Mouse (Mus musculus) stomach, embryonic 14.5 days (tissue): ENCODE results near the gene Gm16181. TPM values are rescaled to one million over a fixed set of nuclear protein-coding genes. Genes with fewer than 3 reads are reported as not detected.

Experiments used
- ATAC-seq: fragments of 200-750 bp; cut with Nextera tagmentation; 2 replicates; pipeline ENCODE4 v1.8.0; 2017; ENCODE audit warnings: low read depth, moderate TSS enrichment; ENCODE audit not compliant: insufficient number of reproducible peaks, insufficient read depth, low FRiP score
- H3K27ac ChIP-seq: fragments of 300-500 bp; sonication (generic); 2 replicates; pipeline ENCODE4 v1.5.1; 2014; ENCODE audit warnings: mild to moderate bottlenecking, low read length, moderate library complexity, mixed read lengths
- H3K27me3 ChIP-seq: fragments of 300-500 bp; sonication (generic); 2 replicates; pipeline ENCODE4 v1.6.1; 2014; ENCODE audit warnings: low read length, control low read depth, mixed read lengths; ENCODE audit not compliant: control insufficient read depth, insufficient read depth
- H3K36me3 ChIP-seq: fragments of 300-500 bp; sonication (generic); 2 replicates; pipeline ENCODE4 v1.6.1; 2014; ENCODE audit warnings: mild to moderate bottlenecking, control low read depth, low read length, moderate library complexity, mixed read lengths; ENCODE audit not compliant: control insufficient read depth, insufficient read depth
- H3K4me1 ChIP-seq: fragments of 300-500 bp; sonication (generic); 2 replicates; pipeline ENCODE4 v1.6.1; 2014; ENCODE audit warnings: low read length, control low read depth, mixed read lengths; ENCODE audit not compliant: control insufficient read depth, insufficient read depth
- H3K4me2 ChIP-seq: fragments of 300-500 bp; sonication (generic); replicated peaks from 2 replicates; pipeline ENCODE4 v1.6.1; 2014; ENCODE audit warnings: low read depth, low read length, control low read depth
- H3K4me3 ChIP-seq: fragments of 300-500 bp; sonication (generic); 2 replicates; pipeline ENCODE4 v1.5.1; 2014; ENCODE audit warnings: low read depth, low read length, control low read depth
- H3K9ac ChIP-seq: fragments of 300-500 bp; sonication (generic); replicated peaks from 2 replicates; pipeline ENCODE4 v1.6.1; 2014; ENCODE audit warnings: low read depth, mild to moderate bottlenecking, control low read depth, low read length, moderate library complexity, mixed read lengths
- H3K9me3 ChIP-seq: fragments of 300-500 bp; sonication (generic); 2 replicates; pipeline ENCODE4 v1.6.1; 2016; ENCODE audit warnings: low read depth, low read length, control low read depth; ENCODE audit not compliant: control insufficient read depth
- WGBS: fragments of 180-500 bp; shearing (Covaris S2); extraction: QIAGEN DNeasy Blood & Tissue Kit; methylation state at CpG from one replicate; pipeline ENCODE4 v1.1.7; 2014; 5-methylcytosine and 5-hydroxymethylcytosine counted together
- microRNA-seq: library from miRNA; unstranded; fragments of <30 nt; microRNA quantifications from one replicate; pipeline ENCODE4, GENCODE M21; 2016
- polyA plus RNA-seq: library from polyadenylated mRNA; unstranded; fragments of >200 nt; fragmentation: Nextera tagmentation; extraction: Ambion mirVana; gene quantifications from 2 replicates; pipeline ENCODE4 v1.2.1, GENCODE M21; 2014

Gm16181 gene
- polyA plus RNA-seq, 1 experiment from 2014 or later = not detected

- no peak overlapping the region for H3K9ac ChIP-seq
- H3K4me1 ChIP-seq = no peaks in the 10 kb centered on the region
- no peak for ATAC-seq
- H3K36me3 ChIP-seq = no peaks in the 10 kb centered on the region
- 57% methylated on average over 3 of the region's 3 CpGs for WGBS
- no peak overlapping the region for H3K27ac ChIP-seq
- H3K4me2 ChIP-seq = no peak overlapping the region
- H3K4me3 ChIP-seq = no peak overlapping the region
- H3K9me3 ChIP-seq = no peaks in the 10 kb centered on the region
- H3K27me3 ChIP-seq = no peaks in the 10 kb centered on the region
These were observed 51.6 kb downstream of the Gm16181 start for GRCm38 (mm10) chr17:35272249-35272648.

Small RNA genes within 50 kb of the gene (microRNA-seq; reads per million reads assigned to microRNA genes)
- gene Mir6973a (not detected), gene Mir6974 (not detected), gene Mir6975 (3.6 reads per million, percentile 8 among the genes with 10 or more reads in this experiment), gene Mir8094 (not detected)

Other genes with a start within 250 kb of the Gm16181 start
- 4.9 and 6.0 TPM in 2 replicates for gene Hspa1a, start 248.7 kb upstream of the Gm16181 start, polyA plus RNA-seq
- gene Hspa1l, start 248.1 kb upstream of the Gm16181 start, polyA plus RNA-seq = 0.73 and 0.75 TPM in 2 replicates
- gene Lsm2, start 239.0 kb upstream of the Gm16181 start, polyA plus RNA-seq = 177 and 205 TPM in 2 replicates
- 84.0 and 92.3 TPM in 2 replicates for gene Vars, start 219.8 kb upstream of the Gm16181 start, polyA plus RNA-seq
- gene Vwa7, start 204.3 kb upstream of the Gm16181 start, polyA plus RNA-seq = 0.18 and 0.22 TPM in 2 replicates
- gene Sapcd1, start 192.8 kb upstream of the Gm16181 start, polyA plus RNA-seq = 16.3 and 21.3 TPM in 2 replicates
- gene Msh5, start 174.1 kb upstream of the Gm16181 start, polyA plus RNA-seq = 3.6 and 3.8 TPM in 2 replicates
- 83.0 and 88.5 TPM in 2 replicates for gene Clic1, start 170.9 kb upstream of the Gm16181 start, polyA plus RNA-seq
- 292 and 322 TPM in 2 replicates for gene Ddah2, start 161.8 kb upstream of the Gm16181 start, polyA plus RNA-seq
- 0.30 and 0.63 TPM in 2 replicates for gene Ly6g6c, start 155.4 kb upstream of the Gm16181 start, polyA plus RNA-seq
- 0.97 and 1.3 TPM in 2 replicates for gene Mpig6b, start 154.7 kb upstream of the Gm16181 start, polyA plus RNA-seq
- gene Ly6g6e, start 143.9 kb upstream of the Gm16181 start, polyA plus RNA-seq = 7.8 and 9.7 TPM in 2 replicates
- 1.5 and 2.1 TPM in 2 replicates for gene Ly6g6d, start 142.8 kb upstream of the Gm16181 start, polyA plus RNA-seq
- 0.29 TPM in 1 of 2 replicates, not detected in the other for gene Ly6g6f, start 135.2 kb upstream of the Gm16181 start, polyA plus RNA-seq
- gene Abhd16a, start 131.6 kb upstream of the Gm16181 start, polyA plus RNA-seq = 77.1 and 81.4 TPM in 2 replicates
- gene Ly6g5c, start 112.6 kb upstream of the Gm16181 start, polyA plus RNA-seq = not detected in 2 replicates
- gene Ly6g5b, start 105.4 kb upstream of the Gm16181 start, polyA plus RNA-seq = 0.49 and 0.81 TPM in 2 replicates
- 20.3 and 21.9 TPM in 2 replicates for gene Gpank1, start 99.4 kb upstream of the Gm16181 start, polyA plus RNA-seq
- 269 and 270 TPM in 2 replicates for gene Csnk2b, start 98.8 kb upstream of the Gm16181 start, polyA plus RNA-seq
- gene D17H6S53E, start 94.5 kb upstream of the Gm16181 start, polyA plus RNA-seq = 10.1 and 13.3 TPM in 2 replicates
- gene Apom, start 88.8 kb upstream of the Gm16181 start, polyA plus RNA-seq = 0.75 and 0.77 TPM in 2 replicates
- 86.5 and 89.0 TPM in 2 replicates for gene Bag6, start 85.7 kb upstream of the Gm16181 start, polyA plus RNA-seq
- 209 and 222 TPM in 2 replicates for gene Prrc2a, start 55.9 kb upstream of the Gm16181 start, polyA plus RNA-seq
- gene Aif1, start 44.8 kb upstream of the Gm16181 start, polyA plus RNA-seq = 16.4 and 19.6 TPM in 2 replicates
- 18.5 and 21.1 TPM in 2 replicates for gene Lst1, start 32.4 kb upstream of the Gm16181 start, polyA plus RNA-seq
- gene Ltb, start 26.4 kb upstream of the Gm16181 start, polyA plus RNA-seq = 1.4 and 1.8 TPM in 2 replicates
- gene Tnf, start 18.8 kb upstream of the Gm16181 start, polyA plus RNA-seq = 0.20 and 0.34 TPM in 2 replicates
- gene Lta, start 15.5 kb upstream of the Gm16181 start, polyA plus RNA-seq = 0.42 and 0.59 TPM in 2 replicates
- gene Atp6v1g2, start 12.8 kb downstream of the Gm16181 start, polyA plus RNA-seq = 8.1 and 8.5 TPM in 2 replicates
- 3.5 and 3.8 TPM in 2 replicates for gene Nfkbil1, start 15.0 kb downstream of the Gm16181 start, polyA plus RNA-seq
- gene Ddx39b, start 20.9 kb downstream of the Gm16181 start, polyA plus RNA-seq = 467 and 480 TPM in 2 replicates
- gene H2-D1, start 41.9 kb downstream of the Gm16181 start, polyA plus RNA-seq = 77.6 and 83.3 TPM in 2 replicates
- 0.49 and 0.60 TPM in 2 replicates for gene H2-Q1, start 99.6 kb downstream of the Gm16181 start, polyA plus RNA-seq
- gene H2-Q2, start 121.4 kb downstream of the Gm16181 start, polyA plus RNA-seq = 2.3 and 3.1 TPM in 2 replicates
- 2.1 and 3.3 TPM in 2 replicates for gene H2-Q4, start 158.8 kb downstream of the Gm16181 start, polyA plus RNA-seq
- gene H2-Q6, start 204.0 kb downstream of the Gm16181 start, polyA plus RNA-seq = 0.30 and 0.76 TPM in 2 replicates
- gene H2-Q7, start 218.3 kb downstream of the Gm16181 start, polyA plus RNA-seq = 2.6 and 4.6 TPM in 2 replicates
- 0.71 and 1.1 TPM in 2 replicates for gene H2-Q10, start 249.3 kb downstream of the Gm16181 start, polyA plus RNA-seq